Mouse (Mus musculus): ENCODE measurements around the gene Ptcd2. TPM values are rescaled to one million over a fixed set of nuclear protein-coding genes. Genes with fewer than 3 reads are reported as not detected.
"Not testable (repeated sequence)": the region's sequence is repeated elsewhere in the genome, so short reads cannot be mapped to it uniquely, and the experiment has no call there.

The Ptcd2 gene
- total RNA-seq, 2 experiments from 2014 or later, result 22.8 to 25.0 TPM

DNA sequence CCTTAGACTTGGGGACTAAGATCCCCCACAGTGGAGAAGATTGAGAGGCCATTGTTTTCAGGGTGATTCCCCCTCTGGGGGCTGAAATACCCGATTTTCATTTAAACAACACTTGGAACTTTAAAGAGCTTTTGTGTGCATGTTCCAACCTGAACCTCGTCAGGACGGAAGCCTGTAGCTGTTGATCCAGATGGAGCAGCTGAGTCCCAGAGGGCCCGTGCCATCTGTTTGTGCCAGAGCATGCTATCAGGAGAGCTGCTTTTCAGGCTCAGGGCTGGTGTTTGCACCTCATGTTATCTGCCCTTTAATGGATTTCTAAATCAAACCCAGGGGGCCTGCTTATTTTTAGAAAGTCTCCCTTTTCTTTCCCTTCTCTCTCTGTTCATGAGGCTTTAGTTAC is 19.4 kb upstream of the Ptcd2 start:
- intact Hi-C loops (cut with DNase I; ENCODE audit: low total_unique reads), result no loop called here
- no peak for DNase-seq

DNA sequence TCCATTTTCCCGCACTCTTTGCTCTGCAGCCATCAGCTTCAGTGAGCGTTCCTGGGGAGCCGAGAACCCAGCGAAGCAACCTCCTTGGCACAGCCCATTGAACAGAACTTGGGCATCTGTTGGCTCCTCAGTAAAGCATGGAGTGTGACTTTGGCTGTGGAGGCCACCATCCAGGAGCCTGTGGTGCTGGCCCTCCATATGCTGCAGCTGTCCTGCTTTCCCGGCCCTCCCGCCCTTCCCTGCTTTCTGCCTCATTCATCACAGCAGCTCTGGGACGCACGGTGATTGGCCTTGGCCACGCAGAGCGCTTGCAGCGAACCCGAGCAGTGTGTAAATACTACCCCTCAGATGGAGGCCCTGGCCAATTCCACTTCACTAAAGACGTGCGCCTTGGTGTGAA is 14.4 kb upstream of the Ptcd2 start:
- intact Hi-C loops (cut with DNase I; ENCODE audit: low total_unique reads), result no loop called here

DNA sequence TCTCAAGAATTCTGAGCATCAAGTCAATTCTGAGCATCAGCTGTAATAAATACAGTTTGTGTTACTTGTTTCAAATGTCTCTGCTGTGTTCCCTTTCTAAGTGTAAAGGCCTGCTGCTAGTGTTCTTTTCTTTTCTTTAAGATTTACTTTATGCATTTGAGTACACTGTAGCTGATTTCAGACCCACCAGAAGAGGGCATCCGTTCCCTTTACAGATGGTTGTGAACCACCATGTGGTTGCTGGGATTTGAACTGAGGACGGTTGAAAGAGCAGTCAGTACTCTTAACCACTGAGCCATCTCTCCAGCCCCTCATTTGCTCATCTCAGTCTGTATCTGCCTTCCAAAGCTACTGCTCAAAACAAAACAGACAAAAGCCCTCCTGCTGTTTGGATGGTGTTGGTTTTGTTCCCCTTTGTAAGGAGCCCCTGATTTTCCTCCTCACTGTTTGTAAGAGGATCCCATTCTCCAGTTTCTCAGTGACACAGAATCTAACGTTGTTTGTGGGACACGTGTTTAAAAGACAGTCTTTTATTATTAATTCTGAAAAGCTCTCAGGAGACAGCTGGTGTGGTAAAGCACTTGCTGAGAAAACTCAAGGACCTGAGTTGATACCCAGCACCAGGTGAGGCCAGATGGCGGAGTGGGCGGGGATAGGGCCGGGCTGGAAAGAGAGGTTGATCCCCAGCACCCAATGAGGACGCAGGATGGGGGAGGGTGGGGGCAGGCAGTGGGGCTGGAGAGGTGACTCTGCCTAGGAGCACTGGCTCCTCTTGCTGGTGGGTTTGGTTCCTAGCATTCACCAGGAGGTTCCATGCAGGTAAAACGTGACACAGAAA is 12.1 kb upstream of the Ptcd2 start:
- DNase-seq, result no peak
- intact Hi-C loops (cut with DNase I; ENCODE audit: low total_unique reads), result no loop called here

More for the DNA sequence above, 14.4 kb upstream of the Ptcd2 start:
- DNase-seq, result no peak

DNA sequence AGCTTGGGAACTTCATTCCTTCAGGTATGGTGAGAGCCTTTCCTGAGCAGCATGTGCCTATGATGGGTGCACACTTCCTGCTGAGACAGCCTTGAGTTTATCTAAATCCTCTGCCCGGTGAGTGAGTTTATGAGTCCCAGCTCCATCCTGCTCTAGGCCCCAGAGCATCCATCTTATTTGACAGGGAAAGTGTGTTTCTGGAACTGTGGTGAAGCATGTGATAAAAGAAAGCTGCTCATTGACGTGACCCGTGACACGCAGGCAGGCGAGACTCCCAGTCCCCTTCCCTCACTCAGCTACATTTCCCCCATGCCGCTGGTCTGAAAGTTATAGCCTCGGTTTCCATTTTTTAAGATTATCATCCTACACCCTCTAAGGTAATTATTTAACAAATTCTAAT is 11.4 kb upstream of the Ptcd2 start:
- intact Hi-C loops (cut with DNase I; ENCODE audit: low total_unique reads), result no loop called here
- no peak for DNase-seq

DNA sequence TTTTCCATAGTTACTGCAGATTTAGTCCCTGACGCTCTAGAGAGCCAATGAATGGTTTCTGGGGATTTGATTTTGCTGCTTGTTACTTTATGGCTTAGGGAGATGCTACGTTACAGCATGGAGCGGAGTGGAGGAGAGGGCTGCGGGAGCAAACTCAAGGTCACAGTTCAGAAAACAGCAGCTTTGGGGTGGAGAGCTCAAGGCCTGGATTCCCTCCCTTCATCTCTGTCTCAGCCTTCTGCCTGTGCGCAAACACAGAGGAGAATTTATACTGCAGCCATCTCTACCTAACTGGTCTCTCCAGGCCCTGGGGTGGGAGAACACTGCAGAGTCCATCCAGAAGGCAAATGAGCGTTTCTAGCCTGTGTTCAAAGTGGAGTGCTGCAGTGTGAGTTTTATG is 10.6 kb upstream of the Ptcd2 start:
- no peak for DNase-seq
- intact Hi-C loops (cut with DNase I; ENCODE audit: low total_unique reads), result no loop called here

DNA sequence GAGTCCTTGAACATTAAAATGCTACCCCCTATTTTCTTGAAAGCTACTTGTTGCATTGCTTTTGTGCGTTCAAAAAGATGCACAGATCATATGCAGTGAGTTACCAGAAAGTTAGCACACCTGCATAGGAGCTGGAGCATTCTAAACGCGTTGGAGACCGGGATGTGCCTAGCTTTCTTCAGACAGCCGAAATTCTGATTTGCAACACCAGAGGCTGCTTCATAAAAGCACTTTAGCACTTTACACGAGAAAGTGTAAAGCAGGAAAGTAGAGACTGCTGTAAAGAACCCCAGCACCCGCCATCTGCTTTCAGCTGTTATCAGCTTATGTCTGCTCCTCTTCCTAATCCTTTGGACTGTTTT is 9.0 kb upstream of the Ptcd2 start:
- intact Hi-C loops (cut with DNase I; ENCODE audit: low total_unique reads), result loop anchor here (5.0 kb wide), 1 partner anchor 489 kb away; no protein-coding TSS in a partner anchor
- DNase-seq, result no peak

DNA sequence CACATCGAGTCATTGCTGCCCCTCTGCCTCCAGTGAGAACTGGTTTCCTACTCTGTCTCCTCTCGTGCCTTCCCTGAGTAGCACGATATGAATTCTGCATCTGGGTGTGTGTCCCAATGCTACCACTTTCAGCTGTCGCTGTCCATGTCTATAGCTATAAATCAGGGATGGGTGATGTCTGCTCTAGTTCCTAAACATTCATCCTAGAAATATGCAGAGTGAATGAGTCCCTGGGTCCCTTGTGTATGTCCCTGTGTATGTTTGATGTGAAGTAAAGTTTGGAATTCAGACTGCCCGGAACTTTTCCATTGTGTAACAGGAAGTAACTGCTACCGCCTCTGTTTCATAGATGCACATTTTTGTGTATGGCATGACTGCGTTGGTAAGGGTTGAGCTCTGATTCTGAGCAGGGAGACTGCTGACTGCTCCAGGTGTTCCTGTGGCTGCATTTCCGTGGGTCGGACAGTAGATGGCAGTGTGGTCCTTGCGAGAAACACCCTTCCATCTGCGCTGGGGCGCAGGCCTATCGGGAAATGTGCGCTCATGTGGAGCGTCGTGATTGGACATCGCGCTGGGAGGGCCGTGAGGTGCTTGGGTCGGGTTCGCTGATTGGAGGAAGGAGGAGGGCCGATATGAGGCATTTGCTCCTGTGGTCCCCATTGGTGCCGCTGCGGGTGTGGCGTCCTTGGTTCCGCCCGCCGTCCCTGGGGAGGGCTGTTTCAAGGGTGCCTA is 8.4 kb upstream of the Ptcd2 start:
- intact Hi-C loops (cut with DNase I; ENCODE audit: low total_unique reads), result loop anchor here (5.0 kb wide), 1 partner anchor 489 kb away; no protein-coding TSS in a partner anchor
- DNase-seq, result peak; percentile 94

DNA sequence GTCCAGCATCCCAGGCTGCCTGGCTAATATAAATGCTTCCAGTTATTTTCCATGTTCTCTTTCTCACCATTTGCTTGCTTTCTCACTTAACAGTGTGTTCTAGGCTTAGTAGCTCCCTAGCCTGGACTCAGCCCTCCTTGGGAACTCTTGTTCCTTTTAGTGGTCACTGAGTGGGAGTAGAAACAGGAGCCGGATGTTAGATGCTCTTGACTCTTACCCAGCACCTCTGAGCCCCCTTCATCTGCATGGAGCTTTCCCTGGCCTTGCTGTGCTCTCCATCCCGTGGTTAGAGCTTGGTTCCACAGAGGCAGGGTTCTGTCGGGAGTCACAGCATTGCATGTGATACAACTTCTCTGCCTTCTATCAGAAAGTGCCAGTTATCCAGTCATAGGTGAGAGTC is 7.1 kb upstream of the Ptcd2 start:
- intact Hi-C loops (cut with DNase I; ENCODE audit: low total_unique reads), result loop anchor here (5.0 kb wide), 1 partner anchor 491 kb away; no protein-coding TSS in a partner anchor

DNA sequence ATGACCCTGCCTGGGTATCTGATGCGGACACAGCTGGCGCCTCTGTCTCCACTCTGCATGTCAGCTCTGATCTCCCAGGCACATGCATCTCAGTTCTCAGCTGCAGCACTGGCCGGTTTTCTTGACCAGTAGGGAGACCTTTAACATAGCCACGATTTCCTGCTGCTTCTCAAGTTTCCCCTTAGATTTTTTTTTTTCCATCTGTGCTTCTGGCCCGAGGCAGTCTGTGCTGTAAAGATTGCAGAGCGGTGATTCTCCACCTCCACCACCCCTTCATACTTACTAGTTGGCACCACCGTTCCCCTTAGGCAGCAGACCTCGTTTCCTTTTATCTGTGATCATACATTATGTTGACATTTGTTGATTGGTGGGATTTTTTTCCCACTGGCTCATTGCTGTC is 6.7 kb upstream of the Ptcd2 start:
- no peak for DNase-seq
- intact Hi-C loops (cut with DNase I; ENCODE audit: low total_unique reads), result loop anchor here (5.0 kb wide), 1 partner anchor 491 kb away; no protein-coding TSS in a partner anchor

More for the DNA sequence above, 7.1 kb upstream of the Ptcd2 start:
- DNase-seq, result no peak

DNA sequence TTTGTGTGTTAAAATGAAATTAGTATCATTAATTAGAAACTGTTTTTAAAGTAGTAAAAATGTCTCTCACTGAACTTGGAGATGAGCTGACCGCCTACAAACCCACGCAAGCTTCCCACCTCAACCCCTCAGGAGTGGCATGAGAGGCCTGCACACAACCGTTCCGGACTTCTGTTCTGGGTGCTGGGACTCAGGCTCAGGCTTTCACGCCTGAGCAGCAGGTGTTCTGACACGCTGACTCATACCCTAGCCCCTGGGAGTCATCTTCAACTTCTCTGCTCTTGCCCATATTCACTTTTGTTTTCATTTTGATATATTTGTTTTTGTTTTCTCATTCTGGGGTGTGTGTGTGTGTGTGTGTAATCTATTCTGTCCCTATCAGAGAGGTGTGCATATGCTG is 5.5 kb upstream of the Ptcd2 start:
- no peak for DNase-seq
- intact Hi-C loops (cut with DNase I; ENCODE audit: low total_unique reads), result loop anchor here (5.0 kb wide), 1 partner anchor 492 kb away; no protein-coding TSS in a partner anchor

DNA sequence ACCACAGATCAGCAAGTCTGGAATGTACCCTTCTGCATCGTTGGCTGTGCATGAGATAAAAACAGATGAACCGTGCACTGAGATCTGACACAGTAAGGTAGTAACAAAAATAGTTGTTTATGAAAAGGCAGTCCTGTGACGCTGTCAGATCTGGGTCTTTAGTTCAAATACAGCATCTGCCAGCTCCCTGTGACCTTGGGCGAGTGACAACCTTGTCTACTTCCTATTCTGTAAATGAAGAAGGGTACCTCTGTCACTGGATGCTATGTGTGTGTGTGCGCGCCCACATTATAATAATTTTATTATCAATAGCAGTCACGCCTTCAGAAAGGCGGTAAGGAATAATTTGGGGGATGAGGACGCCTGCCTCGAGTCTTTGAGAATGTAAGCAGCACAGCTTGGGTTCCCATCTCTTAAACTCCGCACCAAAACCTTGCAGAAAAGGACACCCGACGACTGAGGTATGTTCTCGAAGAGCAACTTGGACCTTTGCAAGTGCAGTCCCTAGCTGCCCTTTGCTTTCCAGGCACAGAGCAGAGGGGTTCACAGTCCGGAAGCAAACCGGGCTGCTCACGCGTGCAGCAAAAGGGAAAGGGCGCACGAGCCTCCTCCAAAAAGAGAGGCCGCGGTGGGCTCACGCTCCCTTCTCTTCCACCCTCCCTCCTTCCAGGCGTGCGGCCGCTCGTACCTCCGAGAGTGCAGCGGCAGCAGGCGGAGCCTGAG is 468 bp downstream of the Ptcd2 start:
- intact Hi-C loops (cut with DNase I; ENCODE audit: low total_unique reads), result no loop called here
- no peak for DNase-seq

DNA sequence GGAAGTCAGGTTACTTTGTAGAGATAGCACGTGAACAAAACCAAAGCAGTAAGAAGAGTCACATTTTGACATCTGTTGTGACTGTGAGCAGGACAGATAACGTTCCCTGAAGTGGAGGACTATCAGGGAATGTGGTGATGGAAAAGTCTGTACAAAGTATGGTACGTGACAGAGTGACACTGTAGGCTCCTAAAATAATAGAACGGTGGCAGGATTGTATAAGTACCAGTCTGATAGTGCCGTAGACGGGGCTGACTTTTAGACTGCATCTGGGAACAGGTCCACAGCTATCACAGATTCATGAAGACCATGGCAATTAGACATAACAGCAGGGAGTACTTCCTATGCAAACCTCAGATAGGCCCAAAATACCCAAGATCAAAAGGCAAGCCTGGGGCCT is 3.0 kb downstream of the Ptcd2 start:
- intact Hi-C loops (cut with DNase I; ENCODE audit: low total_unique reads), result no loop called here
- no peak for DNase-seq

DNA sequence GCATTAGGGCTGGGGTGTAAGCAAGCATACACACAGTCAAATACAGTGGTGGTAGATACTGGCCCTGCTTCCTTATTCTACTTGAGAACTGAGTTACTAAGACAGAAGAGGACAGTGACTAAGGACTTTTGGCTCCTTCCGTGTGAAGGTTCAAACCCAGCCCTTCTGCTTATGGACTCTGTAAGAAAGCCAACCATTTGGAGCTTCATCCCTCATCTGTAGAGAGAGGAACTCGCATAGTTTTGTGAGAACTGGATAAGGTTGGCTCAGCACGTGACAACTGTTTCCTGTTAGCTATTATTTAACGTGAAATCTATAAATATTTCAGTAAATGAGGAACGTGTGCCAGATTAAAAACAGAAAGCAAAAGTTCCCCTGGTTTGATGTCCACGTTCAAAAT is 7.0 kb downstream of the Ptcd2 start:
- DNase-seq, result no peak
- intact Hi-C loops (cut with DNase I; ENCODE audit: low total_unique reads), result no loop called here

DNA sequence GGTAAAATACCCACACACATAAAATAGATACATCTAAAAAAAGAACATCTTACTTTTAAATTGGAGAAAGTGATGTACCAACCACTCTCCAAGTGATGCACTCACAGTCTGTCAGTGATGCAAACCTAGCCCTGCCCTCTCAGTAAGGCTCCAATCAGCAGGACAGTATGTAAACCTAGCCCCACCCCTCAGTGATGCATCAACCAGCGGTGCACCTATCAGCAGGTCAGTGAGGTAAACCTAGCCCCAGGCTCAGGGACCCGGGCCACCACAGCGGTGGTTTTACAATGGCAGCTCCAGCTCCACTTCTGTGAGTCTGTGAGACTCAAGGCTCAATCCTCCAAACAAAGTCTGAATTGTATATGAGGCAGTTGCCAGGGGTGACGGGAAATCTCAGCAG is 13.2 kb downstream of the Ptcd2 start:
- no peak for DNase-seq
- intact Hi-C loops (cut with DNase I; ENCODE audit: low total_unique reads), result no loop called here

DNA sequence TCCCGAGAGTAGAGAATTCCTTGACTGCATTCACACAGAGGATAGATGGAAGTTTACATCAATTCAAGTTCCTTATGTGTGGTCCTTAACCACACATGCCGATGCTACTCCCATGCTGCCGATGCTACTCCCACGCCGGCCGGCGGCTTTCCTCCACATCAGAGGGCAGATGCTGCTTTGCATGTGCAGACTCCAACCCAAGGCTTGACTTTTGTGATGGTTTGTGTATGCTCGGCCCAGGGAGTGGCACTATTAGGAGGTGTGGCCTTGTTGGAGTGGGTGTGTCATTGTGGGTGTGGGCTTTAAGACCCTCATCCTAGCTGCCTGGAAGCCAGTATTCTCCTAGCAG is 20.2 kb downstream of the Ptcd2 start:
- intact Hi-C loops (cut with DNase I; ENCODE audit: low total_unique reads); DNase-seq: not testable (repeated sequence)

DNA sequence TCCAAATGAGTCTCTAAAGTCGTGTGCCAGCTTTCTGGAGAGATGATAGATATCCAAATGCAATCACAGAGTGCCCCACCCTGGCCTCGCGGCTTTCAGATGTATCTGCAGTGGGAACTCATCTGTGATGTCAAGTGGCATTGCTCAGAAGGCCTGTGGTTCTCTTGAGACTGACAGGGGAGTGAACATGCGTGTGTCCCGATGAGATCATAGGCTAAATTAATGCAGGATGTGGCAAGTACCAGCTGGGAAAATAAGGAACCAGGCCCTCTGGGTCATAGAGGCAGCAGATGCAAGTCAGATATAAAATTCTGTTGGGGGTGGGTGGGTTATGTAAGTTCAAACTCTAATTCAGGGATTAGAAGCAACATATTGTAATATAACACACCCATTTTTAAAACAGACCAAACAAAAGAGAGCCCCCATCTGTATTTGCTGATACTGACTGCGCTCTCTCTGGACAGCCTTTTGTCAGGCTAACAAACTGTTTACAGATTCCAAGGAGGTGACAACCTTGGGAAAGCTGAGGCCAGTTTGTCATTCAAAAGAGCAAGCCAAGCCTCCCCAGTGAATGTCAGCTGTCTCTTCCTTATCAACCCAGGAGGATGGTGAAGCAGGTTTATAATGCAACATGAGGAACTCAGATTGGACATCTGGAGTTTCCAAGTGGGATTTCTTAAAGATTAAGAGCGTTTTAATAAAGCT is 20.7 kb downstream of the Ptcd2 start:
- intact Hi-C loops (cut with DNase I; ENCODE audit: low total_unique reads), result no loop called here
- DNase-seq, result no peak

DNA sequence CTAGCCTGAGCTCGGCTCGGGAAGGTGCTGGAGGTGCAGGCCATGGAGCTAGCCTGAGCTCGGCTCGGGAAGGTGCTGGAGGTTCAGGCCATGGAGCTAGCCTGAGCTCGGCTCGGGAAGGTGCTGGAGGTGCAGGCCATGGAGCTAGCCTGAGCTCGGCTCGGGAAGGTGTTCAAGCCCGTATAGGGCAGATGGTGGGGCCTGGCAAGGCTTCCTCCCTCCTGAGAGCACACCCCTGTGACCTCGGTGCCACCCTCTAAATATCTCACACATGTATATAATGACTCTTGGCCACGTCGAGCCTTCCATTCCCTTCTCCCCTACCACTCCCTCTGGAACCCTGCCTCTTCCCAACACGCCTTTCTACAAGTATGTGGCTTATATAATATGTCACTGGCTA is 21.6 kb downstream of the Ptcd2 start:
- intact Hi-C loops (cut with DNase I; ENCODE audit: low total_unique reads); DNase-seq: not testable (repeated sequence)

DNA sequence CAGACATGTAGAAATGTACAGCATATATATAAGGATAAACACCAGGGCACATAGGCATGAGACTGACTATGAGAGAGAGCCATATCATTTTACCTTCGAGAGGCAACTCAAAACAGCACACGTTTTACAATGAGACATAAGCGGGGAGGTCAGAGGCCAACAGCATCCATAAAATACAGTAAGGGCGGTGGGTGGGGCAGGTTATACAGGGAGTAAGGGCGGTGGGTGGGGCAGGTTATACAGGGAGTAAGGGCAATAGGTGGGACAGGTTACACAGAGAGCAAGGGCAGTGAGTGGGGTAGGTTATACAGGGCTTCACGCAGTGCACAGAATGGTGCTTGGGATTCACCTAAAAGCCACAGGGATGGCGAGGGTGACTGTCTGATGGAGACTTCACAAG is 24.1 kb downstream of the Ptcd2 start:
- no peak for DNase-seq
- intact Hi-C loops (cut with DNase I; ENCODE audit: low total_unique reads), result no loop called here

DNA sequence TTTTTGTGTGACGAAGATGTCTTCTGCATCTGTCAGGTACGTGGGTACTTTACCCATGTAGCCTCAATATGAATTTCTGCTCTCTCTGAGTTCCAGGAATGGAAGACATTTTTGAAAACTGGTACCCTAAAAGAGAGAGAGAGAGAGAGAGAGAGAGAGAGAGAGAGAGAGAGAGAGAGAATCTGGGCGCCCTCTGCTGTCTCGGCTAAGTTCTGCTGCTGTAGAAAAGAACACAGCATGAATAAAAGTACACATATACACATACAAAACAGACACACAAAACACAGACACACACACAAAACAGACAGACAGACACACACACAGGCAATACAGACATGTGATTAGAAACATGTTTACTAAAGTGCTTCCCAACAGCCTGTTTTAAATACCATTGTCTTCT is 27.4 kb downstream of the Ptcd2 start:
- intact Hi-C loops (cut with DNase I; ENCODE audit: low total_unique reads), result loop anchor here (5.0 to 10.0 kb wide), 2 partner anchors 140 to 452 kb away; no protein-coding TSS in a partner anchor
- peak; percentile 58 for DNase-seq
